Mouse (Mus musculus) adrenal gland, adult (tissue): ENCODE data around the gene Pi4k2a.

Experiments
- DNase-seq, 2 experiments: peaks; one replicate each; pipeline ENCODE4 v3.0.0; 2022 to 2023; ENCODE audit warnings: low spot score in 1 of 2; ENCODE audit not compliant: inconsistent age in 2 of 2

The Pi4k2a gene

DNA sequence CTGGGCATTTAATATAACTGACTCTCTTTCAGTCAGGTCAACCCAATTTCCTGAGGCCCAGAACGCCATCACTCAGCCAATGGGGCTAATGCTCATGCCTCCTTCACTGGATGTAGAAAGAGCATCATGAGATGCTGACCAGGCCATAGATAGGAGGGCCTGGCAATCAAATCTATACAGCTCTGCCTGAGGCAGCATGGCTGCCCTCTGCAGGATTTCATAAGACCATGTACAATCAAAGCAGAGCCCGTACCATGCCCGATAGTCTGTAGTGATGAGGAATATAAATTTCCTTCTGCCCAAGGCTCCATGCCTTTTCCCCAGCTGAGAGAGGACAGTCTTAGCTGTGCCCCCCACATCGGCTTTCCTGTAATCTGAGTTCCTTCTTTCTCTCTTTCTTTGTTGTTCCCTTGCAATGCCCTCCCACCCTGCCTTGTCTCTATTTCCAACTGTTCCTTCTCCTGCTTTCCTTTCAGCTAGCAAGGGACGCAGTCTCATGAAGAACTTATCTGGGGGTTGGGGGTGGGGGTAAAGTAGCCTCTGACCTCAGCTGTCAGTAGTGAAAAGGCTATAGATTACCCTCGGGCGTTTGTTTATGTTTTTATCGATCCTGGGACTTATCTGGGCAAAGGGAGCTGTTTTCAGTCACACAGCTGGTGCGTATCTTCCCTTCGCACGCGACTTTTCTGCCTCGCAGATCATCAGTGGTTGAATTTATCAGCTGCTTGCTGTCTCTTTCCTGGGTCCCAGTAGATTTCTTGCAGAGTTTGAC is 68.2 kb downstream of the Pi4k2a start:
- no peak for DNase-seq

DNA sequence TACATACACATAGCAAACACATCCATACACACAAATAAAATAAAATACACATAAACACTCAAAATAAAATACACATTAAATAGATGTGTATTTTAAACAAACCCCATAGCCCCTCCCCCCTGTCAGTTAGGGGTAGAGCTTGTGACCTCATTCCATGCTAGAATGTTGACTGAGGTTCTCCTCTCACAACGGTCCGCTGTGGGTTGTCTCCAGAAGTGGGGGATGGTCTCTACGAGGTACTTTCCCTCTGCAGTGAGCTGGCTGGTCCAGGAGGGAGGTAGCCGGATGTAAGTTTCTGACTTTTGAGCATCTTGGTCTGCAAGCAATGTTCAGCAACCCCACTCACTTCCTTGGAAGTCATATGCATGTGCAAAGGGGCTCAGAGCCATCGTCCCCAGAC is 73.5 kb downstream of the Pi4k2a start, which contains the start of gene Zfyve27:
Gene Zfyve27 (plus strand): TSS at position 188 of the 400 bp plus-strand sequence.
- DNase-seq: no peak

DNA sequence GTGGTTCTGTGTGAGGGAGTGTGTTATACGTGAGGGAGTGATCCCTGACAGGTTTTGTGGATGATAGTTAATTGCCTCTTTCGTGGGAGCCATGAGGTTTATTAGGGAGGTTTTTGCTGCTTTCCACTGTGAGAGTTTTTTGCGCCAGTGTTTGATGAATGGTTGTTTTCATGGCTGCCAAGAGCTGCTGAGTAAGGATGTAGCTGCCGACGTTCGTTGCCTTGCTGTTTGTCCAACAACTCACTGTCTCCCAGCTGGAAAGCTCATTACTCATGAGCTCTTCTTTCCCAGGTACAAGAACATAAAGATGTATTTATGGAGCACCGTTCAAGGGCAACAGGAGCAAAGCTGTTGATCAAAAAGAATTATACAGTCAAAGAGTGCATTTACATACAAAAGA is 73.9 kb downstream of the Pi4k2a start:
- peak in 1 of 2 experiments; percentile 50 for DNase-seq

DNA sequence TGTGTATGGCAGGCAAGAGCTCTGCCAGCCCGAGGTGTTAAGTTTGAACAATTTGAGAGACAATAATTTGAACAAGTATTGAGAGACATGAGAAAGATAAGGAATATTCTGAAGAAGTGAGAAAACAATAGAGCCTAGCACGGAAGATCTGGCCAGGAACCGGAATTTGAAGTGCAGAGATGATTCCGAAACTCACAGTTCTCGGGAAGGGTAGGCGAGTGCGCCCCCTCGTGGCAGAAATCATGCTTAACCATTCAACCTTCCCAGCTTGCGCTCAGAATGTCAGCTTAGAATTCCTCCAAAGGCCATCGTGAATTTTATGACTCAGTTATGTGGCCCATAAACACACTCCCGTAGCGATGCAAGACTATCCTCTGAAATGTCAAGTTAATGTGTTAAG is 75.9 kb downstream of the Pi4k2a start:
- peak; percentile 91 to 98 for DNase-seq

DNA sequence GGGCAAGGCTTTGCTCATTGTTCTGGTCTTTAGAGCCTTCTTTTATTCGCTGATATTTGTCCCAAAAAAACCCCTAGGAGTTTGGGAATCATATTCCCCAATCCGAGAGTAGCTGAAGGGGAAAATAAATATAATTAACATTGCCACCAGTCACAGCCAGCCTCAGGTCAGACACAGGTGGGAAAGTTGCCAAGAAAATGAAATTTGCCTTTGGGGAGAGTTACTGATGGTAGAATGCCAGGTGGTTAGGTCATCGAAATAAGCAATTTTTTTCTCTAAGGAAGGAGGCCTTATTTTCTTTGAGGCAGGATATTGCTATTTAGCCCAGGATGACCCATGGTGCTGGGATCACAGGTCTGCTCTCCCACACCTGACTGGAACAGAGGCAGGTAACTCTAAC is 76.5 kb downstream of the Pi4k2a start:
- DNase-seq: peak in 1 of 2 experiments; percentile 68

DNA sequence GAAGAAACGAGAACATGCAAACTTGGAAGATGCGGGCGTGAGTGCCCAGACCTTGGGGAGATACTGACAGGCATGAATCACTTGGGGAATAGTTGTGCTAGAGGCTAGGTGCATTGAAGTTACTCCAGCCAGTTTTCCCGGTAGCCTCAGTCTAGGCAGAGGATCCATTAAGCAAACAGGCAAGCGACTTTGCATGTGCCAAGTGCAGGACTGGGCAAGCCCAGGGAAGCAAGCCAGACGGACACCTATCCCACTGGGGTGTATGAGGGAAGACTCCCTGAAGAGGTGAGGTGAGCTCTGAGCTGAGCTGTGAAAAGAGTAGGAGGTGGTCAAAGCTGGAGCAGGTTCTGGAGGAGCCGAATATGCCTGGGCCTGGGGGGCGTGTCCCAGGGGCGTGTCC is 77.2 kb downstream of the Pi4k2a start:
- DNase-seq: peak; percentile 34 to 62

DNA sequence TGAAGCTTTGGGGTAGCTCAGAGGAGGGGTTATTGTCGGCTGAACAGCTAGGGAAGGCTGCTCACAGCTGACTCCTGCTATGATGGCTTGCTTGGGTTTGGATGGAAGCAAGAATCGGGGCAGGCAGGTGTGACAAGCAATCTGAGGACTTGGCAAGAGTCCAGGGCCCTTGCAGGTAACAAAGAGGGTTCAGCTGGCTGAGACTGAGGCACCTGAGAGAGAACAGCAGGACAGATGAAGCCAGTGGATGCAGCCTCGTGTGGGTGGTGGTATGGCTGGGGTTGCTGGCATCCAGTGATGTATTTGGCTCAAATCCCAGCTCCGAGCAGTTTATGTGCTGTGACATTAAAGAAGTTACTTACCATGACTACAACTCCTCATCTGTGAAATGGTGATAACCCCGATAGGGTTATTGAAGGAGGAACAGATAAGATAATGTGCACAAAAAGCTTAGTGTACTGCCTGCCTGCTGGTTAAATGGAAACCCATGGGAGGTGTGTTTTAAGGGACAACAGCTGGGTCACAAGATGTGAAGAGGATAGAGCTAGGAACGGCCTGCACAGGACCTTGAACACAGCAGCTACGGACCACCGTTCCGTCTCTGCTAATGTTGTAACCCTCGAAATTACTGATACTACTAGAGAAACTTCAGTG is 79.2 kb downstream of the Pi4k2a start:
- DNase-seq: peak; percentile 48 to 69

DNA sequence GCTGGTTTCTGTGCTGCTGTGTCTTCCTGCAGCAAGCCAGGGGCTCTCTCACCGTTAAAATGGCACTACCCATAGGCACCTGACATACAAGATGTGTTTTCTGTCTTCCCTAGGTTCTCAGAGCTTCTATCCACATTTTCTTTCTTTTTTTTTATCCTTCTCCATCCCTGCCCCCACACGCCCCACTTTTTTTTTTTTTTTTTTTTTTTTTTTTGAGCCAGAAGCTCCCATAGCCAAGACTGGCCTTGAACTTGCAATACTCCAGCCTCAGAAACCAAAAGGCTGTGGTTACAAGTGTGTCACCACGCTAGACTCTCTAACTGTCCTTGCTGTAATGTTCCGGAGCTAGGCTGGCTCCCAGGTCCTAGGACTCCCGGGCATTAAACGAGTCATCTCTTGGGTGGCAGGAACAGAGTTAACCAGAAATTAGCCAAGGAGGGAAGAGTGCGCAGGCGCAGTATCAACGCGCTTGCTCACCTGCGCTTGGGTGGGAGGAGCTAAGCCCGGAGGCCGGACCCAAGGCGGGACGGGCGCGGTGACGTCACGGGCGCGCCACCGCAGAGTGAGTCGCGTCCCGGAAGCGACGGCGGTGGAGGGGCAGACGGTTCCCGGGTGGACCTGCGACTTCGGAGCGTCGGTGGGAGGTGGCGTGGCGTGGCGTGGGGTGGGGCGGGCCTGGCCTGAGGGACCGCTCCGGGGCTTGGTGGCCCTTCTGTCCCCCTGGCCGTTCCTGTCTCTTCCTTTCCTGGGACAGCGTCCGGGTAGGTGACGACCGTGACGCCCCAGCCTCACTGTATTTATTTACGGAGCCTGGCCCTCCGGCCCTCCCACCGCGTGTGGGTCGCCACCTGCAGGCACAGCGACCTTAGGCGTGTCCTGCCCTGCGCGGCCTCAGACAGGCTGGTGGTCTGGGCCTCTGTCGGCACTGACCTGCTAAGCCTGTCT is 80.0 kb downstream of the Pi4k2a start:
- peak; percentile 96 to 97 for DNase-seq
